Mouse (Mus musculus): ENCODE results near the gene Cavin1.
A peak's percentile ranks its signal among the peaks of the same experiment; 100 is the strongest.

- TF ChIP-seq CTCF (IDR thresholded peaks at IDR 0.05; ENCODE audit: extremely low read depth, insufficient read length, insufficient replicate concordance, low read depth, low read length) (peak; percentile 29; the same call in 1 of the 2 replicates), POLR2A (IDR thresholded peaks at IDR 0.05; ENCODE audit: low read depth, low read length) (no peak)
These were observed 23.1 kb downstream of the Cavin1 start for GRCm38 (mm10) chr11:100947548-100947947.
